Mouse (Mus musculus) CH12.LX (cell line): ENCODE results near the gene Farp1.

Experiments
- BHLHE40 ChIP-seq: IDR thresholded peaks from 2 replicates; pipeline ENCODE4 v1.6.1; 2011; ENCODE audit warnings: mild to moderate bottlenecking, low read depth, low read length, improper control_type of control experiment
- CTCF ChIP-seq, 2 experiments: IDR thresholded peaks in 1 of 2; conservative IDR thresholded peaks in 1 of 2; 2 replicates each; pipeline ENCODE4 v1.5.1; 2011 to 2012; ENCODE audit warnings: low read depth in 2 of 2, low read length in 2 of 2, improper control_type of control experiment in 1 of 2, inconsistent platforms in 1 of 2, mild to moderate bottlenecking in 1 of 2, moderate library complexity in 1 of 2
- MAZ ChIP-seq: IDR thresholded peaks from 2 replicates; pipeline ENCODE4 v1.6.1; 2012; ENCODE audit warnings: low read depth, mild to moderate bottlenecking, inconsistent platforms, low read length, improper control_type of control experiment, moderate library complexity
- MXI1 ChIP-seq: IDR thresholded peaks from 2 replicates; pipeline ENCODE4 v1.6.1; 2011; ENCODE audit warnings: mild to moderate bottlenecking, low read depth, low read length, improper control_type of control experiment
- NRF1 ChIP-seq: IDR thresholded peaks from 2 replicates; pipeline ENCODE4 v1.6.1; 2014; ENCODE audit warnings: low read depth, mild to moderate bottlenecking, inconsistent platforms, low read length, improper control_type of control experiment, moderate library complexity
- POLR2A ChIP-seq: IDR thresholded peaks from 2 replicates; pipeline ENCODE4 v1.6.1; 2011; ENCODE audit warnings: low read depth, mild to moderate bottlenecking, improper control_type of control experiment, low read length
- POLR2AphosphoS2 ChIP-seq: IDR thresholded peaks from 2 replicates; pipeline ENCODE4 v1.6.1; 2011; ENCODE audit warnings: low read depth, low read length, improper control_type of control experiment

DNA sequence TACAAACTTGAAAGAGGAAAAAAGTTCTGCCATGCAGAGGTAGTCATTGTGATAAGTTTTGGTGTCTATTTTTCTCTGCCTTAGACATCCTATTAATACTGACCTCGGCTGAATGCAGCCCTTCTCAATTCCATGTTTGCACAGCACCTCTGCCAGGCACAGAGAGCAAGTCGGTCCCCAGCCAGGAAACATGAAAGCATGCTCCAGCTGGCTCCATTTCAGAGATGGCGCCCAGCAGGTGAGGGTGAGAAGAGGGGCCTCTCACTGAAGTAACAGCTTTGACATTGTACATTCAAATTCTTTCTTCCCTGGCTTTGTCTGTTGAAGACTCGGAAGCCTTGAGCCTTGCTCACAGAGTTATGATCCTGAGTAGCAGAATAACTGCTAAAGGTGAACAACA, 140.9 kb downstream of the Farp1 start:
- no peak for TF ChIP-seq NRF1
- TF ChIP-seq MXI1 = no peak
- no peak for TF ChIP-seq POLR2AphosphoS2
- TF ChIP-seq CTCF (conservative IDR thresholded peaks at IDR 0.05 in 1 of 2, IDR thresholded peaks at IDR 0.05 in 1 of 2; ENCODE audit: low read depth in 2 of 2, low read length in 2 of 2) = no peak
- TF ChIP-seq POLR2A = no peak
- TF ChIP-seq MAZ = no peak
- TF ChIP-seq BHLHE40 = no peak
